18 mouse cellular contexts compared by ENCODE assay signal in genomic region chr10:23165089-23165642, GRCm38 (mm10).
DNase-seq lines count a peak whose midpoint lies in the region; ATAC-seq and TF ChIP-seq lines count a peak whose summit lies in the region.
"Had no signal": no experiment of that assay in that cellular context is flagged by ENCODE, and none has a peak within 500 bp of the region (broad histone marks: within the 10 kb centered on the region; RNA-seq: fewer than 3 reads in every experiment).

No protein-coding gene starts in this region.

- ATAC-seq in midbrain, embryonic 14.5 days (ENCODE audit: low FRiP score, low TSS enrichment): peak; percentile 24; the same call in 1 of the 2 replicates
- ATAC-seq in midbrain, embryonic 16.5 days: no peak
- ATAC-seq in forebrain, embryonic 16.5 days: peak; percentile 76
- peak; percentile 76 for ATAC-seq in neural tube, embryonic 14.5 days (ENCODE audit: low read depth)
- ATAC-seq in megakaryocyte-erythroid progenitor cell, adult 5-6 weeks (replicated peaks; ENCODE audit: low FRiP score, low TSS enrichment, poor library complexity, severe bottlenecking): no peak

- H3K27me3 ChIP-seq in midbrain, embryonic 14.5 days (ENCODE audit: control insufficient read depth, insufficient read depth, low read length): no peaks in the 10 kb centered on the region
- H3K27me3 ChIP-seq in midbrain, embryonic 16.5 days (ENCODE audit: control insufficient read depth, insufficient read depth, low read depth, low read length): no peaks in the 10 kb centered on the region
- H3K27me3 ChIP-seq in forebrain, embryonic 16.5 days (replicated peaks; ENCODE audit: control insufficient read depth, insufficient read depth, low read length): no peaks in the 10 kb centered on the region
- no peaks in the 10 kb centered on the region for H3K27me3 ChIP-seq in neural tube, embryonic 14.5 days (ENCODE audit: control insufficient read depth, insufficient read depth, low read length)
- H3K27me3 ChIP-seq: embryonic facial prominence, embryonic 13.5 days; heart, embryonic 12.5 days; hindbrain, embryonic 12.5 days had no signal

- H3K36me3 ChIP-seq in midbrain, embryonic 14.5 days (ENCODE audit: control insufficient read depth, insufficient read depth, low read length): no peaks in the 10 kb centered on the region
- no peaks in the 10 kb centered on the region for H3K36me3 ChIP-seq in midbrain, embryonic 16.5 days (ENCODE audit: control insufficient read depth, insufficient read depth, low read length)
- no peaks in the 10 kb centered on the region for H3K36me3 ChIP-seq in forebrain, embryonic 16.5 days (ENCODE audit: control insufficient read depth, insufficient read depth)
- H3K36me3 ChIP-seq in neural tube, embryonic 14.5 days (ENCODE audit: control insufficient read depth, insufficient read depth, low read length): no peaks in the 10 kb centered on the region
- H3K36me3 ChIP-seq: embryonic facial prominence, embryonic 13.5 days; heart, embryonic 12.5 days; hindbrain, embryonic 12.5 days had no signal

- TF ChIP-seq CTCF in gastrocnemius, adult 2 months (IDR thresholded peaks at IDR 0.05): peak; percentile 10; the same call in 1 of the 2 replicates

- H3K9me3 ChIP-seq in midbrain, embryonic 14.5 days (ENCODE audit: control insufficient read depth, low read length): no peaks in the 10 kb centered on the region
- no peaks in the 10 kb centered on the region for H3K9me3 ChIP-seq in midbrain, embryonic 16.5 days (replicated peaks; ENCODE audit: control insufficient read depth, low read length, poor library complexity, severe bottlenecking)
- no peaks in the 10 kb centered on the region for H3K9me3 ChIP-seq in forebrain, embryonic 16.5 days (ENCODE audit: control insufficient read depth, low read length)
- H3K9me3 ChIP-seq in neural tube, embryonic 14.5 days (ENCODE audit: control insufficient read depth, low read length): no peaks in the 10 kb centered on the region
- H3K9me3 ChIP-seq: embryonic facial prominence, embryonic 13.5 days; heart, embryonic 12.5 days; hindbrain, embryonic 12.5 days had no signal

- no peak for DNase-seq in gastrocnemius, adult 2 months
- no peak for DNase-seq in gastrocnemius, postnatal 25 days
- no peak for DNase-seq in midbrain, embryonic 14.5 days
- no peak for DNase-seq in left cerebral cortex, adult 11 months (ENCODE audit: low spot score)
- DNase-seq: adrenal gland, adult 2 months; adrenal gland, postnatal 25 days; cerebellum, adult 18-20 months; cerebellum, adult 9-11 months; cerebellum, postnatal 36 days; gastrocnemius, postnatal 14 days; kidney, adult 11 months had no signal

- H3K9ac ChIP-seq in midbrain, embryonic 14.5 days (replicated peaks; ENCODE audit: low read length): no peak overlapping the region
- H3K9ac ChIP-seq in midbrain, embryonic 16.5 days (ENCODE audit: low read depth, low read length): no peak overlapping the region
- no peak overlapping the region for H3K9ac ChIP-seq in forebrain, embryonic 16.5 days (replicated peaks; ENCODE audit: low read depth, low read length)
- H3K9ac ChIP-seq in neural tube, embryonic 14.5 days (replicated peaks; ENCODE audit: low read depth, low read length): no peak overlapping the region
- H3K9ac ChIP-seq: embryonic facial prominence, embryonic 13.5 days; heart, embryonic 12.5 days; hindbrain, embryonic 12.5 days had no signal

- no peaks in the 10 kb centered on the region for H3K4me1 ChIP-seq in midbrain, embryonic 14.5 days (ENCODE audit: control insufficient read depth, insufficient read depth, low read length)
- H3K4me1 ChIP-seq in midbrain, embryonic 16.5 days (ENCODE audit: control insufficient read depth, insufficient read depth, low read length): no peaks in the 10 kb centered on the region
- peaks cover 7% of the 10 kb centered on the region; the same call in 1 of the 2 replicates for H3K4me1 ChIP-seq in forebrain, embryonic 16.5 days (replicated peaks; ENCODE audit: control insufficient read depth, insufficient read depth, low read length)
- H3K4me1 ChIP-seq in neural tube, embryonic 14.5 days (ENCODE audit: control insufficient read depth, insufficient read depth, low read length): no peaks in the 10 kb centered on the region
- H3K4me1 ChIP-seq: heart, embryonic 12.5 days had no signal

- H3K4me2 ChIP-seq in midbrain, embryonic 14.5 days (ENCODE audit: low read length): no peak overlapping the region
- H3K4me2 ChIP-seq in midbrain, embryonic 16.5 days (ENCODE audit: low read length): no peak overlapping the region
- no peak overlapping the region for H3K4me2 ChIP-seq in forebrain, embryonic 16.5 days (ENCODE audit: low read length)
- H3K4me2 ChIP-seq in neural tube, embryonic 14.5 days (ENCODE audit: low read depth, low read length): no peak overlapping the region
- H3K4me2 ChIP-seq: embryonic facial prominence, embryonic 13.5 days; heart, embryonic 12.5 days; hindbrain, embryonic 12.5 days had no signal

- WGBS in midbrain, embryonic 14.5 days: 77% methylated on average over 7 of the region's 7 CpGs
- WGBS in midbrain, embryonic 16.5 days: 69% methylated on average over 7 of the region's 7 CpGs
- WGBS in forebrain, embryonic 16.5 days: 30% methylated on average over 7 of the region's 7 CpGs
- WGBS in neural tube, embryonic 14.5 days: 43% methylated on average over 7 of the region's 7 CpGs

- H3K4me3 ChIP-seq in gastrocnemius, adult 2 months: no peak overlapping the region
- no peak overlapping the region for H3K4me3 ChIP-seq in midbrain, embryonic 14.5 days (replicated peaks; ENCODE audit: low read depth, low read length)
- no peak overlapping the region for H3K4me3 ChIP-seq in midbrain, embryonic 16.5 days (ENCODE audit: low read depth, low read length)
- H3K4me3 ChIP-seq in forebrain, embryonic 16.5 days (replicated peaks; ENCODE audit: low read length): no peak overlapping the region
- H3K4me3 ChIP-seq in neural tube, embryonic 14.5 days (ENCODE audit: low read depth, low read length): no peak overlapping the region
- H3K4me3 ChIP-seq: embryonic facial prominence, embryonic 13.5 days; heart, embryonic 12.5 days; hindbrain, embryonic 12.5 days had no signal

- intact Hi-C loops in gastrocnemius, adult 2 months (cut with DNase I): no loop called here

- H3K27ac ChIP-seq in gastrocnemius, adult 2 months: no peak overlapping the region
- no peak overlapping the region for H3K27ac ChIP-seq in midbrain, embryonic 14.5 days (replicated peaks; ENCODE audit: low read depth, low read length)
- no peak overlapping the region for H3K27ac ChIP-seq in midbrain, embryonic 16.5 days (ENCODE audit: low read length)
- H3K27ac ChIP-seq in forebrain, embryonic 16.5 days (ENCODE audit: low read length): no peak overlapping the region
- no peak overlapping the region for H3K27ac ChIP-seq in neural tube, embryonic 14.5 days (ENCODE audit: low read depth, low read length)
- H3K27ac ChIP-seq: embryonic facial prominence, embryonic 13.5 days; hindbrain, embryonic 12.5 days had no signal

Comparison
In these comparisons a context has a peak if more than half of its experiments do, and no peak if none do; other contexts are left out.
1. ATAC-seq: peak in midbrain, embryonic 14.5 days (single experiment), forebrain, embryonic 16.5 days (single experiment) and neural tube, embryonic 14.5 days (single experiment); none in midbrain, embryonic 16.5 days (single experiment) and megakaryocyte-erythroid progenitor cell, adult 5-6 weeks (single experiment).